Mouse (Mus musculus) intestine, embryonic 15.5 days (tissue): ENCODE results near the gene Gm10197. TPM values are rescaled to one million over a fixed set of nuclear protein-coding genes. Genes with fewer than 3 reads are reported as not detected.

ENCODE experiments used
- ATAC-seq: fragments of 200-750 bp; cut with Nextera tagmentation; 2 replicates; pipeline ENCODE4 v1.8.0; 2017; ENCODE audit warnings: moderate TSS enrichment, moderate library complexity
- H3K27ac ChIP-seq: fragments of 300-500 bp; sonication (generic); 2 replicates; pipeline ENCODE4 v1.5.1; 2015; ENCODE audit warnings: mild to moderate bottlenecking, inconsistent platforms
- H3K27me3 ChIP-seq: fragments of 300-500 bp; sonication (generic); replicated peaks from 2 replicates; pipeline ENCODE4 v1.6.1; 2015; ENCODE audit warnings: inconsistent platforms
- H3K36me3 ChIP-seq: fragments of 300-500 bp; sonication (generic); 2 replicates; pipeline ENCODE4 v1.6.1; 2015; ENCODE audit warnings: inconsistent platforms
- H3K4me1 ChIP-seq: fragments of 300-500 bp; sonication (generic); replicated peaks from 2 replicates; pipeline ENCODE4 v1.6.1; 2015; ENCODE audit warnings: inconsistent platforms
- H3K4me2 ChIP-seq: fragments of 300-500 bp; sonication (generic); replicated peaks from 2 replicates; pipeline ENCODE4 v1.6.1; 2015; ENCODE audit warnings: mild to moderate bottlenecking, inconsistent platforms
- H3K4me3 ChIP-seq: fragments of 300-500 bp; sonication (generic); replicated peaks from 2 replicates; pipeline ENCODE4 v1.5.1; 2015; ENCODE audit warnings: inconsistent platforms
- H3K9ac ChIP-seq: fragments of 300-500 bp; sonication (generic); 2 replicates; pipeline ENCODE4 v1.6.1; 2015; ENCODE audit warnings: inconsistent platforms
- H3K9me3 ChIP-seq: fragments of 300-500 bp; sonication (generic); 2 replicates; pipeline ENCODE4 v1.6.1; 2016; ENCODE audit warnings: inconsistent platforms
- WGBS: fragments of 180-500 bp; shearing (Covaris S2); methylation state at CpG from one replicate; pipeline ENCODE4 v1.1.7; 2015; 5-methylcytosine and 5-hydroxymethylcytosine counted together
- polyA plus RNA-seq: library from polyadenylated mRNA; unstranded; fragments of >200 nt; fragmentation: Nextera tagmentation; extraction: Ambion mirVana; gene quantifications from 2 replicates; pipeline ENCODE4 v1.2.1, GENCODE M21; 2015

Gm10197 gene
- polyA plus RNA-seq, 1 experiment from 2014 or later: 1.4 TPM

DNA sequence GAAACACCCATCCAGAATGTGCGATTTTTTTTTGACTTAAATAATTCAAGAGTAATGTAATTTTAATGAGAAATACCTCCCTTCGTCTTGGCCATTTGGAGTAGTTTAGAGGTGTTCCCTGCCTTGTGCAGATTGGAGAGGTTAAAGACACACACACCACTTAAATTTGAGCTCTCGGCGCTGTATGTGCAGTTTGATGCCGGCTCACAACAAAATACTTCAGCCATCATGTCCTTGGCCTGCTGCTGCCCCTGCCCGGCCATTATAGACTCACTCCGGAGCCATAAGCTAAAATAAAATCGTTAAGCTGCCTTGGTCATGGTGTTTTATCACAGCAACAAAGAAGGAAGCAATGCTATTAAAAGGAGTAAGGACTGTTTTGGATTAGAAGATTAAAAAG lies 19.8 kb upstream of the Gm10197 start:
- no peak for ATAC-seq
- Histone ChIP-seq H3K27me3 (no peaks in the 10 kb centered on the region), H3K36me3 (peaks cover 9% of the 10 kb centered on the region; the same call in 1 of the 2 replicates), H3K9ac (peak overlapping the region; percentile 65), H3K4me2 (peak overlapping the region; percentile 63), H3K9me3 (no peaks in the 10 kb centered on the region), H3K27ac (no peak overlapping the region), H3K4me1 (peaks cover 10% of the 10 kb centered on the region; the same call in 1 of the 2 replicates), H3K4me3 (peak overlapping the region; percentile 100)
- WGBS: 43% methylated on average over 8 of the region's 8 CpGs

DNA sequence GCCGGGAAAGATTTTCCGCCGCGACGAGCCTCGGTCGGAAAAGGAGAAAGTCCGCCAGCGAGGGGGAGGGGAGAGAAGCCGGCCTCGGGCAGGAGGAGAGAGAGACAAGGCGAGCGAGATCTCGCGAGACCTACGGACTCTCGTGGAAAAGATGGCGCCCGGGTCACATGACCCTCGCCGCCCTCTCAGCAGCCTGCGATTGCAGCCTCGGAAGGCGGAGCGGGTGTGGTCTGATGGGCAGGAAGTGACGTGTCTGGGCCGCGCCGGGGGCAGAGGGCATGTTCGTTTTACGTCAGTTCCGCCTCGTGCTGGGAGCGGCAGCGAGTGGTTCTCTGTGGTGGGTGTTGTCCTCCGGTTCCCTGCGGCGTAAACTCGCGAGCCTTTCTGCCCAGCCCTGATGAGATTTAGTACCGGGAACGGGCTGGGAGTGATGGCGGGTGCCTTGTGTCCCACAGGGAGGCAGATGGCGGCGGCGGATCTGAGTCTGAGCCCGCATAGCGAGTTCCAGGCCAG lies 19.0 kb upstream of the Gm10197 start, which contains the start of gene Smndc1:
Gene Smndc1 (minus strand): TSS at position 84 of the 513 bp plus-strand sequence.
- H3K9ac ChIP-seq: peak within 1 kb of the TSS; percentile 99
- peak; percentile 98 for ATAC-seq
- H3K27me3 ChIP-seq: no peaks in the 10 kb centered on the region
- peak within 1 kb of the TSS; percentile 63 for H3K4me2 ChIP-seq
- peaks cover 11% of the 10 kb centered on the region; the same call in 1 of the 2 replicates for H3K36me3 ChIP-seq
- WGBS: under 1% methylated on average over 48 of the region's 48 CpGs
- peak within 1 kb of the TSS; percentile 100 for H3K4me3 ChIP-seq
- peak within 1 kb of the TSS; percentile 98 for H3K27ac ChIP-seq
- no peaks in the 10 kb centered on the region for H3K9me3 ChIP-seq
- H3K4me1 ChIP-seq: peaks cover 10% of the 10 kb centered on the region; the same call in 1 of the 2 replicates

DNA sequence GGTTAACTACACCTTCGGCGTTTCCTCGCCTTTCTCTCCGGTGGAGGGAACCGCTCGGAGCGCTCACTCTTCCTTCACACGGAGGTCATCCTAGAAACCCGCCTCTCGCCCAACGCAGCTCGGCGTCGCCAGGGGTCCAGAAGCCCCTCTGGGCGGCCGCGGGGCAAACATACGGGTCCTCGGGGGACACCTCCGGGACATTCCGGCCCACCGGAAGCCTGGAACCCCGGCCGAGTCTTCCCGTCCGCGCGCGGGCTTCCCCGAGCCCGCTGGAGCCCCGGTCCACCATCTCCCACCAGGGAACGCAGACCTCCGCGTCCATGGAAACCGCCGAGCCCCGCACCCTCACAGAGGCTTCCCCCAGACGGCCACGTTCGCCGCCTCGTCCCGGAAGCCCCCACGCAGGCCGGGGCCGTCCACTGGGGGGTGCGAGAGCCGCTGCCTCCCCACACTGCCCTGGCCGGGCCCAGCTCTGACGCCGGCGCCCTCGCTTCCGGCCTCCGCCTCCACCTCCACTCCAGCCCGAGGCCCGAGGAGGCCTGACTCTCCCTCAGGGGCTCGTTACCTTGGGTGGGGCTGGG lies 18.4 kb upstream of the Gm10197 start:
- WGBS: under 1% methylated on average over 57 of the region's 59 CpGs
- Histone ChIP-seq H3K9ac (peak overlapping the region; percentile 99), H3K4me3 (peak overlapping the region; percentile 100), H3K27ac (peak overlapping the region; percentile 98), H3K4me1 (peaks cover 10% of the 10 kb centered on the region; the same call in 1 of the 2 replicates), H3K36me3 (peaks cover 11% of the 10 kb centered on the region; the same call in 1 of the 2 replicates), H3K4me2 (peak overlapping the region; percentile 56), H3K9me3 (no peaks in the 10 kb centered on the region), H3K27me3 (no peaks in the 10 kb centered on the region)
- peak; percentile 91 for ATAC-seq

DNA sequence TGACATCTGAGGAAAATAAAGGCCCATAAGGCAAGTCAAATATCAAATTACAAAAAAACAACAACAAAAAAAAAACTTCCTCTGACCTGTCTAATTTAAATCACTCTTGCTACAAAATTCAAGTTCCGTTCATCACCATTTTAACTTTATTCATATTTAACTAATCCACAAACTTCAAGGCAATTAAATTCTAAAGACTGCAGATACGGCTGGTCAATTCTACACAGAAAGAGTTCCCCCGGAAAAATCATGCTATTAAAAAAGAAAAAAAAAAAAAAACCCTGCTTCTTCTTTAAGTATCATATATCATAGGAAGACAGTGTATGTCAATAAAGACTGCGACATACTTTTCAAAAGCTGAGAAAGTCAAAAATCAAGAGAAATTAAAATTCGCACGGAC lies 17.9 kb upstream of the Gm10197 start:
- peak overlapping the region; percentile 98 for H3K27ac ChIP-seq
- peaks cover 10% of the 10 kb centered on the region; the same call in 1 of the 2 replicates for H3K4me1 ChIP-seq
- ATAC-seq: no peak
- peak overlapping the region; percentile 56 for H3K4me2 ChIP-seq
- no peaks in the 10 kb centered on the region for H3K9me3 ChIP-seq
- H3K9ac ChIP-seq: peak overlapping the region; percentile 99
- peaks cover 11% of the 10 kb centered on the region; the same call in 1 of the 2 replicates for H3K36me3 ChIP-seq
- 17% methylated on average over 6 of the region's 6 CpGs for WGBS
- H3K4me3 ChIP-seq: peak overlapping the region; percentile 100
- no peaks in the 10 kb centered on the region for H3K27me3 ChIP-seq

DNA sequence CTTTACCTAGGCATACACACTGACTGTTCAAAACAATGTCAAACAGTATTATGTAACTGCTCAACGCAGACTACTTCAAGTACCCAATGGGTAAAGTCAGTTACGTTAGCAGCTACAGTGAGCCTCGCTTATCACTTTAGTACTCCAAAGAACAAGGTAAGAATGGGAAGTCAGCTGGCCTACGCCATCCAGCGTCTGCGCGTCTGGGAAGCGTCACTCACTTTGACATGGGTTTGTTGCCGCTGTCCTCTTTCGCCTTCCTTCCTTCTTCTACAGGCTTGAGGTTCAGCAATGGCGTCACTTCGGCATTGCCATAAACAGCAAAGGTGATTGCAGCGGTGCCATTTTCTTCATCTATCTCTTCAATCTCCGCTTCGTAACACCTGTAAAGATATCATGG lies 11.8 kb upstream of the Gm10197 start:
- H3K36me3 ChIP-seq: peaks cover 35% of the 10 kb centered on the region
- no peaks in the 10 kb centered on the region for H3K9me3 ChIP-seq
- H3K4me3 ChIP-seq: no peak overlapping the region
- no peaks in the 10 kb centered on the region for H3K27me3 ChIP-seq
- H3K4me1 ChIP-seq: no peaks in the 10 kb centered on the region
- WGBS: 91% methylated on average over 15 of the region's 15 CpGs
- ATAC-seq: no peak
- no peak overlapping the region for H3K27ac ChIP-seq
- H3K9ac ChIP-seq: no peak overlapping the region
- no peak overlapping the region for H3K4me2 ChIP-seq

DNA sequence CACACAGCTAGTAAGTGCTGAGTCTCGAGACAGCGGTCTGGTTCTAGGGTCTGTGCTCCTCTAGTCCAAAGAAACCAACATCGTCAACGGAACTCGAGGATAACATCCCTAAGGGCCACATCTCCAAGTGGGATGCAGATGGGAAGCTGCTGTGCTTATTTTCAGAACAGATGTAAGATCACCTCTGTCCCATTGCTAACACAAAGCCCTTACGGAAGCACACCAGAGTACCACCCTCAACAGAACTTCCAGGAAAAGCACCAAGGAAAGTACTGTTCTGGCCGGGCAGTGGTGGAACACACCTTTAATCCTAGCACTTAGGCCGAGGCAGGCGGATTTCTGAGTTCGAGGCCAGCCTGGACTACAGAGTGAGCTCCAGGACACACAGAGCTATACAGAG lies 6.9 kb upstream of the Gm10197 start:
- Histone ChIP-seq H3K27ac (no peak overlapping the region), H3K9me3 (no peaks in the 10 kb centered on the region), H3K4me2 (no peak overlapping the region), H3K27me3 (no peaks in the 10 kb centered on the region), H3K4me1 (no peaks in the 10 kb centered on the region), H3K9ac (no peak overlapping the region), H3K4me3 (no peak overlapping the region), H3K36me3 (peaks cover 24% of the 10 kb centered on the region)
- ATAC-seq: no peak
- WGBS: 93% methylated on average over 10 of the region's 10 CpGs

DNA sequence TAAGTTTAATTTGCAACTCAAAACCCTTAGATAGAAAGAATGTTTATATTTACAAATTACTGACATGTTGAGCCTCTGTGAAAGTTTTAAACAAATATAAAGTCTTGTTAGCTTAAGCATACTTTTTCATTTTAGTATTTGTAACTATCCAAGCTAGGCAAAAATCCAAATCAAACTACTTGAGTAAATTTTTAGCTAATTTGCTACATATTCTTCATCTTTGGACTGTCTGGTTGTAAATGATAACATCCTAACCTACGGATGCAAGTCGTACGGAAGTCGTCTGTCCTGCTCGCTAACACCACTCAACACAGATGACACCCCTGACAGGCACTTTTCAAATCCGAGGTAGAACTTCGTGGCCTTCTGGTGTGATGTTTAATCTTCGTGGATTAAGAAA lies 6.1 kb upstream of the Gm10197 start:
- Histone ChIP-seq H3K27me3 (no peaks in the 10 kb centered on the region), H3K4me2 (no peak overlapping the region), H3K36me3 (peaks cover 19% of the 10 kb centered on the region), H3K9ac (no peak overlapping the region), H3K4me3 (no peak overlapping the region), H3K4me1 (no peaks in the 10 kb centered on the region), H3K9me3 (no peaks in the 10 kb centered on the region), H3K27ac (no peak overlapping the region)
- ATAC-seq: no peak
- 81% methylated on average over 8 of the region's 8 CpGs for WGBS

DNA sequence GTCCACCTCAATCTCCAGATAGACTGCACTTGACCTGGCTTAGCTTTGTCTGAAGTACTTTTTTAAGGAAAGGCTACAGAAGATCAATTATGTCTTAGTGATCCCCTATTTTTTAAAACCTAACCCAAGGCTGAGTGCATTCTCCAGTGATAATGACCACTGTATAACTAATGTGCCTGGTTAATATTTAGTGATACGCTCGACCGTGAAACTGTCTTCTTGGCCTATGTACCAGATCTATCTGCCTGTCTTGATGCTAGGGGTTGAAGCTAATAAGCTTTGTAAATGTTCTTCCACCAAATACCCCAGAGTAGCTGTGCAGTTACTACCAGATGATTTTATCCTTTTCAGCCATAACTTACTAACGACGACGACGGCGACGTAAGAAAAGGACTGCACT lies 4.2 kb upstream of the Gm10197 start:
- Histone ChIP-seq H3K27ac (no peak overlapping the region), H3K4me3 (no peak overlapping the region), H3K4me2 (no peak overlapping the region), H3K27me3 (no peaks in the 10 kb centered on the region), H3K9ac (no peak overlapping the region), H3K36me3 (peaks cover 18% of the 10 kb centered on the region), H3K9me3 (no peaks in the 10 kb centered on the region), H3K4me1 (no peaks in the 10 kb centered on the region)
- no peak for ATAC-seq
- 87% methylated on average over 9 of the region's 9 CpGs for WGBS

DNA sequence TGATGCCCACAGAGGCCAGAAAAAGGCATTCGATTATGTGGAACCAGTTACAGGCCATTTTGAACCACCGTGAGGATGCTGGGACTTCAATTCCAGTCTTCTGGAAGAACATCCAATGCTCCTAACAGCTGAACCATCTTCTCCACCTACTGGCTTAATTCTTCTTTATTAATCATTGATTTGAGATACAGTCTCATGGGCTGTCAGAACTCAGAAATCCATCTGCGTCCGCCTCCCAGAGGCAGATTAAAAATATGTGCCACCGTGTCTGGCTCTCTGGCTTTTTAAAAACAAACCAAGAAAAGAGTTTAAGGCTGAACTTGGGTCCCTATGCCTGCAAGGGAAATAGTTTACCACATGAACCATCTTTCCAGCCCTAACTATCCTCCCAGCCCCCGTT lies 3.7 kb upstream of the Gm10197 start:
- no peaks in the 10 kb centered on the region for H3K9me3 ChIP-seq
- H3K9ac ChIP-seq: no peak overlapping the region
- H3K27ac ChIP-seq: no peak overlapping the region
- no peak overlapping the region for H3K4me2 ChIP-seq
- H3K27me3 ChIP-seq: no peaks in the 10 kb centered on the region
- H3K36me3 ChIP-seq: peaks cover 15% of the 10 kb centered on the region
- no peaks in the 10 kb centered on the region; the same call in 1 of the 2 replicates for H3K4me1 ChIP-seq
- 92% methylated on average over 6 of the region's 6 CpGs for WGBS
- no peak for ATAC-seq
- no peak overlapping the region for H3K4me3 ChIP-seq

DNA sequence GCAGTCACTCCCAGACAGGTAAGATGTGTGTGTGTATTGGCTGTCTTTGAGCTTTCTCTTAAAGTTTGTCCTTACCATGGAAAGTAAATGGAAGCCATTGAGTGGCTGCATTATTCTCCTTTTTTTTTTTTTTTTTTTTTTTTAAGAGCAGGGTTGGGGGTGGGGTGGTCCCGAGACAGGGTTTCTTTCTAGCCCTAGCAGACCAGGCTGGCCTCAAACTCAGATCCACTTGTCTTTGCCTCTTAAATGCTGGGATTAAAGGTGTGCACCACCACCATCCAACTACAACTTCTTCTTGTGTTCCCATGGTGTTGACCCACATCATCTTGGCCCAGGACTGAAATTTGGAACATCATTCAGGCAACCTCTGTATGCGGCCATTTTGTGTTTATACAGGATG lies 2.0 kb upstream of the Gm10197 start:
- Histone ChIP-seq H3K9ac (no peak overlapping the region), H3K36me3 (peaks cover 10% of the 10 kb centered on the region), H3K4me2 (no peak overlapping the region), H3K9me3 (no peaks in the 10 kb centered on the region), H3K27ac (no peak overlapping the region), H3K4me1 (peaks cover 7% of the 10 kb centered on the region; the same call in 1 of the 2 replicates), H3K27me3 (no peaks in the 10 kb centered on the region), H3K4me3 (no peak overlapping the region)
- WGBS: 78% methylated on average over 2 of the region's 2 CpGs
- no peak for ATAC-seq

DNA sequence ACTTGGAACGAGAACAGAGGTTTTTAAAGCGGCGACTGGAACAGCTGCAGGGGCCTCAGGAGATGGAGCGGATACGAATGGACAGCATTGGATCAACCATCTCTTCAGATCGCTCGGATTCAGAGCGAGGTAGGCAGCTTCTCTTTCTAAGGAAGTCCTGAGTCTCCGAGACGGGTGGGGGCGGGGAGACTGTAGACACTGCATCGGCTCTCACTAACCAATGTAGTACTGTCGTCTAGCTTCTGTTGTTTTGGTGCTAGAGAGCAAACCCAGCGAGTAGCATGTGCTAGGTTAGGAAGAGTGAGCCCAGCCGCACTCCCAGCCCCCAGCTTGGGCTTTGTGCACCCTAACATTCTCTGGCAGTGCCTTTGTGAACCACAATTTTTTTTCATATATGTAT lies 1.3 kb downstream of the Gm10197 start:
- H3K27ac ChIP-seq: no peak overlapping the region
- H3K27me3 ChIP-seq: no peaks in the 10 kb centered on the region
- peaks cover 6% of the 10 kb centered on the region for H3K36me3 ChIP-seq
- ATAC-seq: no peak
- H3K9ac ChIP-seq: no peak overlapping the region
- H3K9me3 ChIP-seq: no peaks in the 10 kb centered on the region
- no peak overlapping the region for H3K4me3 ChIP-seq
- no peak overlapping the region for H3K4me2 ChIP-seq
- WGBS: 77% methylated on average over 15 of the region's 15 CpGs
- peaks cover 19% of the 10 kb centered on the region for H3K4me1 ChIP-seq

DNA sequence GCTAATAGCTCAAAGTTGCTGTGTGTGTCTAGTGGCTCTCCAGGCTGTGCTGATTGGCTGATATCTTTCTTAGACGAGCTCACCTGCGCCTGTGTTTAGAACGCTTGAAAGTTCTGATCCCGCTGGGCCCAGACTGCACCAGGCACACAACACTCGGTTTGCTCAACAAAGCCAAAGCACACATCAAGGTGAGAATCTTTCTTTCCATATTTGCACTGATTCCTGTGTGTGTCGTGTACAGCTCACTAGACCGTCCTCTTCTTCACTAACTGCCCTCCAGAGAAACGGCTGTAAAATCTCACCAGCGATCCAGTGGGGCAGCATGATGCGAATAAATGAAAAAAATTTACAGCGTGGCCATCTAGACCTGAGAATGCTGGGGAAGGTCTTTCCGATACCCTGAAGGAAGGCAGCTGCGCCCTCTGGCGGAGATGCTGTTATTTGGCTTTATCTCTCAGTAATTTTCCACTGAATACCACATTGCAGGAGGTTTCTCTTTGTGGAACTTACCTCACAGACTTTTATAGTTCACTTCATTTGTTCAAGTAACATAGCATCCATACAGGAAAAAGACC lies 2.0 kb downstream of the Gm10197 start:
- Histone ChIP-seq H3K4me3 (no peak overlapping the region), H3K27ac (no peak overlapping the region), H3K4me2 (0 out of 2 replicates have a peak overlapping the region, but pooled peaks have one; percentile 6), H3K27me3 (no peaks in the 10 kb centered on the region), H3K4me1 (peaks cover 21% of the 10 kb centered on the region), H3K9me3 (no peaks in the 10 kb centered on the region), H3K9ac (no peak overlapping the region), H3K36me3 (peaks cover 6% of the 10 kb centered on the region)
- ATAC-seq: peak; percentile 56; the same call in 1 of the 2 replicates
- WGBS: 25% methylated on average over 14 of the region's 14 CpGs
